Mouse (Mus musculus): ENCODE measurements around the gene Dclk1.

DNA sequence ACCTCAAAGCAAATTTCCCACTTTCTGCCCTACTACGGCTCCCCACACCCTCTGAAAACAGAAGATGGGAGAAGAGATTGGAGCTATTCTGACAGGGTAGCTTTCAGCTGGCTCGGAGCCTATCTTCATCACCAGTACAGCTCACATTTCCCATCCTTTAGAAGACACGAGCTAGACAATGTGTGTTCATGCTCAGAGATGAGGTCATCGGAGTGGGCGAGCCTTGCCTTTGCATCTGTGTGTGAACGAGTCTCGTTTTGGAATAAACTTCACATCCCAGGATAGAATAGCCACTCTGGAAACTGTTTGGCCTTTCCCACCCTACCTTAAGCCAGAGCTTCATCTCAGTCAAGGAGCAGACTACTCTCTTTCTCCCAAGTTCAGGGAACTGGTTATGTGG lies 95.5 kb downstream of the Dclk1 start:
- TF ChIP-seq CTCF (IDR thresholded peaks at IDR 0.05; ENCODE audit: control insufficient read depth, insufficient read depth, insufficient read length): no peak
- no peak for TF ChIP-seq MAX (IDR thresholded peaks at IDR 0.05)
